Mouse (Mus musculus) spleen, embryonic (tissue): ENCODE results near the gene Gpr88.

Experiments
- CTCF ChIA-PET: fragments of 350-600 bp; sonication (Branson Sonifier 250); formaldehyde crosslinking; loops from one replicate; lab custom pipeline; 2022; lab: Charles Lee

Gpr88 gene

DNA sequence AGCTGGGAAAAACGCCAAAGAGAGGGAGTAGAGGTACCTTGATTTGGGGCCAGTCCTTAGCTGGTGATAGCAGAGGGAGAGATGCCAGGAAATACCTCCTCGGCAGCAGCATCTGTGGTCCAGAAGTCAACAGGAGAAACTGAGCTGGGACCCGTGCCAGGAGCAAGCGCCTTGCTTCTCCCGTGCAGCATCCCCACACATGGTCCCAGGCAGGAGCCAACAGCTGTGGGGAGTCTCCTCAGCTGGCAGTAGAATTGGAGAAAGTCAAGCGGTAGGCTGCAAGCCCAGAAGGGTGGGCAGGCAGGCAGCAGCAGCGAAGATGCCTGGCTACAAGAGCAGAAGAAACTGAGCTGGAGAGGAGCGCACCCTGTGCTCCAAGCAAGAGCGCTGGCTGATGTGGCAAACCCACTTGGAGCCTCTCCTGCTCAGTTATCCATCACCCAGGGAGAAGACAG lies at the start of gene Gpr88:
TSS of gene Gpr88 (minus strand) at position 427 of the 455 bp plus-strand sequence.
- CTCF ChIA-PET, result no interaction called here

DNA sequence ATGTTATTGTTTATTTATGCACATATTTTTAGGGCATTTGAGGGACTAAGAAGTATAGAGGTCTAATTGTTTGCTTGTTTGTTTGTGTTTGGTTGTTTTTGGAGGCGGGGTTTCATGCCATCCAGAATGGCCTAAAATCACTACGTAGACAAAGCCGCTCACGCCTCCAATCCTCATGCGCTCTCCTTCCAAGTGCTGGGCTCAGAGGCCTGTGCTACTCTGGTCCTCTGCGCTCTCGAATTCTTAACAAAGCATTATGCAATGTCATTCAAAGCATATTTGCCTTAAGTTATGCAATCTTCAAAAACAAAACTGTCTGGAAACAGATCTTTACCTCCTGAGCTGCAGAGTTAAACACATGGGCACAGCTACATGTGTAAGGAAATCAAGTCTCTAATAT lies 49.3 kb upstream of the Gpr88 start:
- CTCF ChIA-PET, result no interaction called here

DNA sequence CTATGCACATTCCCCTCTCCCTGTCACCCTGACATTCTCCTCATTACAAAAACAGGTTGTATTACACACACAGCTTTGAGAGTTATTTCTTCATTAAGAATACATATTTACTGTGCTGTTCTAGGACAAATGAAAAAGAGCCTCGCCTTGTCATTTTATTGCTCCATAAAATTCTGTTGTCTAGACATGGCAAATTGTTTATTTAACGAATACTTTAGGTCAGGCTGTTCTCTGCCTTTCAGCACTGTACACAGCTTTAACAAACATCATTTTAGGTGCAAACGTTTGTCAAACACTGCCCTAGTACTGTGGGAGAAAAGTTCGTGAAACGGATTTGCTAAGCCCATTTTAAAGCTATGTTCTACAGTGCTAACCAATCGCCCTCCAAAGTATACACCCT lies 48.5 kb upstream of the Gpr88 start:
- CTCF ChIA-PET, result no interaction called here

DNA sequence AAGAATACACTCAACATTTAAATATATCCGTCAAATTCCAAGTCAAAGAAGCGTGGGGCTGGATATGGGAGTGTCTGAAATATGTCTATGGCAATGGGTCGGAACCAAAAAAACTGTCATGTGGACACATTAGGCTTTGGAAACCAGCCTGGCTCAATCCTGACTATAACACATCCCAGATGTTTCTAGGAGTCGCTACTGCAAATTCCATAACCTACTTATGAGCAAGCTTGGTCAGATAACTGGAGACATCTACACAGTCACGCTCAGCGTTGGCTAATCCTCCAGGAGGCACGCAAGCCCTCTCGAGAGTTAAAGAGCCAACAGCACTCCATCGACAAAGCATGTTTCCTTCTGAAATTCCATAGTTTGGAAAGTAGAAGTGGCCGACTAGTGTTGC lies 45.4 kb upstream of the Gpr88 start:
- CTCF ChIA-PET, result no interaction called here

DNA sequence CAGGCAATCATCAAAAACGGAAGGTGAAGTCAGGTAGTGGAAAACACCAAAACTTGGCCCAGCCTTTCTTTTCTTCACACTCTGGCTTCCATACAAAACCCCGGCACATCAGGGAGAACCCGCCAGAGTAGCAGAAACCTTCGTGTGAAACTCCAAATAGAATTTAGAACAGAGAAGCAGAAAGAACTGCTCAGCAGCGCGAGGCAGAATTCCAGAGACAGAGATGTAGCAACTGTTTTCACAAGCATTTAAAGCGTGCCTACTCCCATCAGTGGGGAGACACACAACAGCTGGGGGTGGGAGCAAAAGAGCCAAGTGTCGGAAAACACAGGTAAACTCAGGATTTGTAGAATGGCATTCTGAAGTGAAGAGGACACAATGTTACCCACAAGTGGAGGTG lies 44.7 kb upstream of the Gpr88 start:
- CTCF ChIA-PET, result no interaction called here

DNA sequence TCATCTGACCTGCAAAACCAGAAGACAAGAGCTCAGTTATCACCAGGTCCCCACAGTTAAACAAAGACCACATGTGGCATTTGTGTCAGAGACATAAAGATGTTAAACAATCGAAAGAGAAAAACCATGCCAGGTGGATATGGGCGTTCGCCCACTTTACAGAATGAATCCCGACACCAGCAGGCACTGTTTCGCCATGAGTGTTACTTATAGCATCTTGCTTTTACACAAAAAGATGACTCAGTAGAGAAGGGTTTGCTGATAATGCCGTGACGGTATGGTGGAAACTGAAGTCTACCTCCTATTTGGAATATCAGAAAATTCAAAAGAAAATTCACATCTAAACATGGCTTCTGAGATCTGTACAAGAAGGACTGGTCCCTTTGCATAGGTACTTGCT lies 43.9 kb upstream of the Gpr88 start:
- CTCF ChIA-PET, result no interaction called here

DNA sequence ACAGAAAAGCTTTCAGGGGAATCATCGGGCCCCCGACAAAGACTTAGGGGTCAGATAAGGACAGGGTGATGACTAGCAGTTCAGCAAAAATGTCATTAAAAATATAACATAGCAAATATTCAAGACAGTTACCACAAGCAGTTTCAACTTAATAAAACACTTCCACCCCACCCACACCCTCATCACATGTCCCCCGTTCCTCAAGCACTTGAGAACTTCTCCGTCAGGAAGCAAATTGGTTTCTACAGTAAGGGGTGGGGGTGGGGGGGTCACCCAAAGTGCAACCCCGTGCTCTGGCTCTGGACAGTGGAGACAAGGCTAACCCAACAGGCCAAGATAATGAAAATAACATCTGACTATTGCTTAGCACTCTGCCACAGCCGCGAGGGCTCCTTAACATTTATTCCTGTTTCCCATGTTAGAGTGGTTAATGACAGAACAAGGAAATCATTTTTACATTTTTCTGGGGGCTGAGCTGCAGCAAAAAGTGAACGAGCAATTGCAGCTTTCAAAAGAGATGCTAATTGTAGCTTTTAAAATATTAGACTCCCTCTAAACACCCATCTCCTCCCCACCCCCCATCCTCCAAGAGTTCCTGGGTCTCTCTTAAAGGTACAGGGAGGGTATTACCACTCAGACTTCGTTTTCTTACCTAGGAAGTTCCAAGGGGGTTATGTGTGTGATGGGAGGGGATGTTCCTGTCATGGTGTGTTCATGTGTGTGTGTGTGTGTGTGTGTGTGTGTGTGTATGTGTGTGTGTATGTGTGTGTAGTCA lies 36.9 kb upstream of the Gpr88 start:
- CTCF ChIA-PET, result no interaction called here

DNA sequence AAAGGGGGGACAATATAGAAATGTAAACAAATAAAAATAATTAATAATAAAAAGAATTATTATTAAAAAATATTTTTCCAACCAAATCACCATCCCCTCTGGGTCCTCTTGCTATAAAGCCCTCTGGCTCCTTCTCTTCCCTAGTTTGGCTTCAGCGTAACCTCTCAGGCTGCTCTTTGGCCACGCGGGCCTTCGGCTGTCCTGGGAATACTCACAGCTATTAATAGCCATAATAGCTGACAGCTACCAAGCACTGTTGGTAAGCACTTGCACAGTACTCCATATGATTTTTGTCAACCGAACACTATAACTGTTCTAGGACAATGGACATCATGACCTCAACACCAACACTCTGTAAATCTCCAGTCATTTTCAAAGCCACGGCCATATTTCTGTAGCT lies 35.5 kb upstream of the Gpr88 start:
- CTCF ChIA-PET, result interaction anchor here (0.6 kb wide), 1 partner anchor 229 kb away, joined by 3 read pairs; no protein-coding TSS in a partner anchor

DNA sequence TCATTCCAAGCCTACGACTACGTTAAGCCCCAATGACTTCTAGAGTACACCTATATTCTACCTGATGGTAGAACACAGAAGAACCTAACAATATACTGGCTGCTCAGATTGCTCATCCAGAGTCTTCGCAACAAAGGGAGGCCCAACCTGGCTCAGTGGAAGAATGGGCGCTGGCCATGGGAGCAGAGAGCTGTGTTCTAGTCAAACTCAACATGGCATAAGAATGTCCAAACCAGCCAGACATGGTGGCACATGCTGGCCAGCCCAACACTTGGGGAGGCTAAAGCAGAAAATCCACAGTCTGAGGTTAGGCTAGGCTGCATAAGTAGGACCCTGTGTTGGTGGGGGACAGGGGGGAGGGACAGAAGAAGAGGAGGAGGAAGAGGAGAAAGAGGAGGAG lies 31.4 kb upstream of the Gpr88 start:
- CTCF ChIA-PET, result no interaction called here

DNA sequence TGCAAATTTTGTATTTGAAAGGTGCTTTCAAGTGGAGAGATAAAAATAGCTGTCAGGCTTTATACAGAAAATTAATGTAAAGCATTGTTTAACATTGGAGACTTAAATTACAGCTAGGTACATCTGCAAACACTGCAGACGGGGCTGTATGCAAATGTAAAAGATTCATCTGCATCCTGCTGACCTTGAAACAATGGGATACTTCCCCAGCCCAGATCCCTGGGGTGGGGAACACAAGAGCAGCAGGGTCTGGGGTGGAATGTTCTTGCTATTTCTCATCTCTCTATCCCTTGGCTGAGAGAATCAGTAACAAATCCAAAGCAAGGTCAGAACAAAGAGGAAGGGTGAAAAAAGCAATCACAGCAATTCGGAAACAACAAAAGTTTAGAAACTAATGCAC lies 30.7 kb upstream of the Gpr88 start:
- CTCF ChIA-PET, result no interaction called here

DNA sequence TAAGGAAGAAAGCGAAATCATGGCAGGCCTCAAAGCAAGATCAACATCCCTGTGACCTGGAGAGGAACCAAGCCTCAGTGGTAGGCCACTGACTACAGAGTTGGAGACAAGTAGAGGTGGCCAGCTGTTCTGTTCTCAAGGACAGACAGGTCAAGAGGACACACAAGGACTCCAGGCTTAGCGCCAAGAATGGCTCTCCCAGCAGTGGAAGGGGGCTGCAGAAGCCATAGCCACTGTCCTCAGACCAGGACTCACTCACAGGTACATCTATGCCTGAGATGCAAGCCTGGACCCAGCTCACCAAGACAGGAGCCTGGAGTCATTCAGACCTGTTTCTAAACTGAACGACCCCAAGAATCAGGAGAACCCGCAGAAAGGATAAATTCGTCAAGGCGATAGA lies 28.4 kb upstream of the Gpr88 start:
- CTCF ChIA-PET, result no interaction called here

DNA sequence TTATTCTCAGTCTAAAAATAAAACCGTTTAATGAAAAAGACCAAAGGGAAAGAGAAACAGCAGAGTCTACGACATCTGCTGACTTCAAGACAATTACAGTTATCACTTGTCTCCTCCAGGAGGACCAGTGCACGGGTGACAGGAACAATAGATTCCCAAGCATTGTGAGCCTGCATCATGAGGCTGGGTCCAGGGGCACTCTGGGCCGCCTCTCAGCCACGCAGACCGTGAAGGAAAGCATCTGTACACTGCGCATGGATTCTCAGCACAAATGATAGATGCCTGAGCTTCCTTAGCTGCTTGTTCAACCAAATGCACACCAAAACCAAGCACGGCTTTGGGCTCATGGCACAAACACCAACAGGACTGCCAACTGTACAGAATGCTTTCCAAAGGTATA lies 23.8 kb upstream of the Gpr88 start:
- CTCF ChIA-PET, result no interaction called here

DNA sequence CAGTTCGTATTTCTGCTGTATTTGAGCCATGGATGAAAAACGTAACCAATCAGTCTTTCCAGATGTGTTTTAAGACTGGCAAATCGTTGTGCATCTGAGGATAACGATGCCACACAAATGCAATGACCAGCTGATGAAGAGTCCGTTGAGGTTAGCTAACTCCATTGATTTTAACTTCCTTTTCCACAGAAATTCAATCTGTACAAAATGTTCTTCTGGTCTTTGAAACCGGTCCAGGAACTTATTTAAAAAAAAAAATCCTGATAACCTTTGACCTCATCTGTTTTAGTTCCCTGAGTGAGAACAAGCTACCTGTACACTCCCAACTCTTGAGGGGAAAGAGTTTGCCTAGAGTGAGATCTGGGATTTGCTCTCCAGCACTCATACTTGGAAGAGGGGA lies 18.4 kb upstream of the Gpr88 start:
- CTCF ChIA-PET, result no interaction called here

DNA sequence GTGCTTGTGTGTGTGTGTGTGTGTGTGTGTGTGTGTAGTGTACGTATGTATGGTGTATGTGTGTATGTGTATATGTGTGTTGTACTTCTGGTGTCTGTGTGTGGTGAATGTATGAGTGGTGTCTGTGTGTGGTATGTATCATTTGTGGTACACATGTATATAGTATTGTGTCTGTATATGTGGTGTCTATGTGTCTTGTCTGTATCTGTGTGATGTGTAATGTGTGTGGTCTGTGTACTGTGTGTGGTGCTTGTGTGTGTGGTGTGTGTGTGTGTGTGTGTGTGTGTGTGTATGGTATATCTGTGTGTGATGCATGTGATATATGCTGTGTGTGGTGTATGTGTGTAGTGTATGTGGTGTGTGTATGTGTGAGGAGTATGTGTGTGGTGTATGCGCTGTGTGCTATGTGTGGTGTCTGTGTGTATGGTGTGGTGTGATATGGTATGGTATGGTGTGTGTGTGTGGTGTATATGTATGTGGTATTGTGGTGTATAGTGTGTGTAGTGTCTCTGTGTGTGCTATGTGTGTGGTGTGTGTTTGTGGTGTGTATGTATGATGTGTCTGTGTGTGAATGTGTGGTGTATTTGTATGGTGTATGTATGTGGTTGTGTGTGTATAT lies 13.8 kb upstream of the Gpr88 start:
- CTCF ChIA-PET, result no interaction called here

DNA sequence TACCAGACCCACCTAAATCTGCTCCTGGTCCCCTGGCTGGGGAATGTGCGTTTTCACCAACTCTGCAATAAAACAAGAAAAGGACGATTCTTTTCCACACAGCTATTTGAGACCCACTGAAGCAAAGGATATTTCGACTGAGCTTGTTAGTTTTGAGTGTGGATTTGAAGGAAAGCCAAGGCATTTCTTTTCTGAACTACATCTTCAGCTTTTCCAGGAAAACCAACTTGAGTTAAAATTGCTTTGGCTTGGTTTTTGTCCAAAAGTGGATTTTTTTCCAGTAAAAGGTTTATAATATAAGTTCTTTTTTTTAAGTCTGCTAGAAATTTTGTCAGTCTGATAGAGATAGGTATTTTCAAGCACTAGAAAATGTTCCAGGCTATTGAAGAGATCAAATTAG lies 13.1 kb upstream of the Gpr88 start:
- CTCF ChIA-PET, result interaction anchor here (0.6 kb wide), 1 partner anchor 156 kb away, joined by 3 read pairs; no protein-coding TSS in a partner anchor

DNA sequence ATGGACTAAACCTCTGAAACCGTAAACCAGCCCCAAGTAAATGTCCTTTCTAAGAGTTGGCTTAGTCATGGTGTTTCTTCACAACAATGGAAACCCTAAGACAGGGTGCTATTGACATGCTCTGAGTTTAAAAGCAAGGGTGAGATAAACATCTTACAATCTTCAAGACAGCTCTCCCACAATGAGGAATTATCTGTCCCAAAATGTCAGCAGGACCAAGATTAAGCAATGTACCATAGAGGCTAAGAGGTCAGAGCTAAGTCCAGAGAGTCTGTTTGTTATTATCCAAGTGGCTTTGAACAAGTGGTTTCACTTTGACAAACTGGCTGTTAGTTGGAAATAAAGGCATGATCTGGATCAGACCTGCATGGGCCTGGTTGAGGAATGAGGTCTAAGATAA lies 10.7 kb upstream of the Gpr88 start:
- CTCF ChIA-PET, result no interaction called here

DNA sequence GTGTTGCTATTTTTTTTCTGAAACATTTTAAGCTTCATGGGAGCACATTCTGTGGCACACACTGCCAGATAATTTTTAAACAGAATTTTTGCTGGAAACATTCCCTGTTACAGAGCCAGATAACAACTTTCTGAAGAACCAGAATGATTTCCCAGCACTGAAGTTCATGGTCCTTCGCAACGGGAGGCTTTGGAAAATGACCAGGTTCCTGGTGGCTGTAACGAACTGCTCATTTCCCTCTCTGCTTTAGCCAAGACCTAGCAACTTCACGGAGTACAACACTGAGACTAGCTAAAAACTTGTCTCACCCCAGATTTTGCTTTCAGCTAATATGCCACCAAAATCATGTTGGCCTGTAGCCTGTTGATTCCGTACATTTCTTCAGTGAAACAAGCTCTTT lies 9.8 kb upstream of the Gpr88 start:
- CTCF ChIA-PET, result no interaction called here

DNA sequence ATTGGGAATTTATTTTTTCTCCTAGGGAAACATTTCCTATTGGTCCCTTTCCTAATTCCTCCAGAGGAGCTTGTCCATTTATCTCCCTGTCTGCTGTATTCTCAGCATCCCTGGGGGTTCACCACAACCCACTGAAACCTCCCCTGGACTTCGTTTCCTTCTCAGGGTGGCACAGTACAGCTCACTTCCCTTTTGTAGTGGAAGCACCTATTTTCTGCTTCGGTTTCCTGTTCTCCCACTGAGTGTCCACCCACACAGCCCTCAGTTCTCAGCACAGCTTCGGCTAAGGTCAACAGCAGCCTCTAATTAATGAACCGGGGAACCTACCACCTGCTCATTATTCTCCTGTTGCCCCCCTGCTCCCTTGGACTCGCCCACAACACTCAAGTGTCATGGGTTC lies 2.8 kb upstream of the Gpr88 start:
- CTCF ChIA-PET, result no interaction called here

DNA sequence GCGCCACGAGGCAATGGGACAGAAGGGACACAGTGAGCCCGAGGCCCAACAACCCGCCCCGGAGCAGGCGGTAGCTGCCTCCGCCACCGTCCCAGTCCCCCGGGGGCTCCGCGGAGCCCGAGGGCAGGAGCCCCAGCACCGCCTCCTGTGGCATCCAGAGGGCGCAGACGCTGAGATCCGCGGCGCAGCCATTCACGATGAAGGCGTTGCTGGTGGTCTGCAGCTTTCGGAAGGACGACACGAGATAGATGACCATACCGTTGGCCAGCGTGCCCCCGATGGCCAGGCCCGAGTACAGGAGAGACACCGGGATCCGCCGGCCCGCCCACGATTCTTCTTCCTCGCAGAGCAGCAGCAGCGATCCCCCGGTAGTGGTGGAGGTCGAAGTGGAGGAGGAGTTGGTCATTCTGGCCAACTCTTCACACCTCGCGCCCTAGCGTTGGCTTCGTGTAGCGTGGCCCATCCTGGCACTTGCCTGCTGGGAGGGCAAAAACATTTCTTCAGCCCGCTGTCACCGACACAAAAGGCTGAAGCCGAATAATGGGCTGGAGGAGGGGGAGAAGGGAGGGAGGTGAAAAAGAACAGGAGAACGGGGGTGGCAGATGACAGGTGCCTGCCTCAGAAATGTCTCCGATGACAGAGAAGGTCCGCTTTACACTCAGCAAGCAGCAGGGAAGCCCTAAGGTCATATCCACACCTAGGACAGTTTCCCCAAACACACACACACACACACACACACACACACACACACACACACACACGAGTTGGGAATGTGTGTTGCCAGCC lies 855 bp downstream of the Gpr88 start:
- CTCF ChIA-PET, result no interaction called here

DNA sequence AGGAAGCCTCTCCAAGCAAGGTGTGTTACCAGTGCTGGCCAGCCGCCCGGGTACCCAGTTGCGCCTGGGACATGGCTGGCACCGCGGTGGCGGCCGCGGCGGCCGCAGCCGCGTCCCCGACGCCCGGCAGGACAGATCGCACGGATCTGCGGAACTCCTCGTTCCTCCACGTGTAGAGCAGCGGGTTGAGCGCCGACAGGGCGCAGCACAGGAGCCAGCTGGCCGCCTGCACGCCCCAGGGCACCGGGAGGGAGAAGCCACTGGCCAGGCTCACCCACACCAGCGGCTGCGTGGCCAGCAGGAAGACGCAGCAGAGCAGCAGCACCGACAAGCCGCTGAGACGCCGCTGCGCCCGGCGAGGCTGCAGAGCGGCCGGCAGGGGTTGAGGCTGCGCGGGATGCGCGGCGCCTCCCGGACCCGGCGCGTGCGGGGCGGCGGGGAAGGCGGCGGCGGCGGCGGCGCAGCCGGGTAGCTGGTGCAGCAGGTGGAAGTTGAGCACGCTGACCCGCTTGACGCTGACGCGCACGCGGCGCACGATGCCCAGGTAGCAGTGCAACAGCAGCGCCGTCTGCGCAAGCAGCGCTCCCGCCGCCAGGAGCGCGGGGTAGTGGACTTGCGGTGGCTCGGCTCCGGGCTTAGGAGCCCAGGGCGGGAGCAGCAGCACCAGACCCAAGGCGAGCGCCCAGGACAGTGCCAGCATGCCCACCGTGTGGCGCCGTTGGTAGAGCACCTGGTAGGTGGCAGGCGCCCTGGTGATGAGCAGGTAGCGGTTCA lies 1.6 kb downstream of the Gpr88 start:
- CTCF ChIA-PET, result interaction anchor here (0.6 kb wide), 1 partner anchor 17 kb away, joined by 4 read pairs; no protein-coding TSS in a partner anchor

DNA sequence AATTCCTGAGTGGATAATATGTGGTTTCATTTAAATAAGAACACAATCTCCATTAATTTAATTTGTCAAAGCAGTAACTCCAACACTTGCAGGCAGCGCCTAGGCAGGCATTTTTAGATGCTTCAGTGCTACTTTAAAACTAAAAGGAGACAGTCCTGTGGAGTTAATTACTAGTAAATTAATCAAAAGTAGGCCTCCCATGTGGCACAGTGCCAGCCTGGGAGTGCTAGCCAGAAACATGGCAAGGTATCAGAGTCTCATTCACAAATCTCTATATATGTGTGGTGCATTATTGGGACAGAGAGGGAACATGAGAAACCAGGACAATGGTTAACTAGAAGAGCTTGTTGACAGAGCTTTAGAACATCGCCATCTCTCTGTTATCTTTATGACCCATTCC lies 4.3 kb downstream of the Gpr88 start:
- CTCF ChIA-PET, result no interaction called here

DNA sequence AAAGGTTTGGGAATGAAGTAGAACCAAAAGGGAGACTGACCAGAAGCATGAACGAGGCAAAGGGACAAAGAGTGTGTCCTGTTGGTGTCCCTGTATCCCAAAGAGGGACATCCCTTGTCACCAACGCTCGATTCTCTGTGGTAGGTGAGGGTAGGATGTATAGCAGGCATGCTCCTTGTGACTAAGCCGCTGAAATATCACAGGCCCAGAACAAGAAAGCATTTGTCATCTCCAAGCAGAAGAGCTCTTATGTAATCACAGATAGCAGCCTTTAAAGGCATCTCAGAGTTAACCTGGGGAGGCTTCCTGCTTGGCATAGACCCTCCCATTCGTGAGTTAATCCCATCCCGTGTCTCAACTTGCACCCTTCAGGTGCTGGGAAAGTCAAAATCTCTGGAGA lies 8.8 kb downstream of the Gpr88 start:
- CTCF ChIA-PET, result interaction anchor here (0.6 kb wide), 1 partner anchor 16 kb away, joined by 3 read pairs; no protein-coding TSS in a partner anchor
